In the genomic region with DNA sequence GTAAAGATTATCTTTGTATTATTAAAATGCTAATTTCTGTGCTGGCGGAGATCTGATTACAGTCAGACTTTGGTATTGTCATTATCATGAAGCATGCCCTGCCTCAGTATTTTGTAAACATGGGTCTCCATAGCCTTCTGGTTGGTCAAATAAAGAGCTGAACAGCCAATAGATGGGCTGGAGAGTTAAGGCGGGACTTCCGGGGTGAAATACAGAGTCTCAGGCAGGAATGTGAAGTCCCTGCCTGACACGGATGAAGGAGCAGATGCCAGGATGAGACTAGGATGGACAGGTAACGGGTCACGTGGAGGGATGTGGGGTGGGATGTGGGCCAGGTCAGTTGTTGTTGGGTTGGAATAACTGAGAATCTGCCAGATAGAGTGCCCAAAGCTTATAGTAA, we compare ENCODE assay signal across 8 mouse cellular contexts. TPM values are rescaled to one million over a fixed set of nuclear protein-coding genes. Genes with fewer than 3 reads are reported as not detected.
DNase-seq lines count a peak whose midpoint lies in the region; ATAC-seq lines count a peak whose summit lies in the region.

A gene (plus strand): TSS at position 211 of the 400 bp plus-strand sequence.

- no peak within 1 kb of the TSS for H3K4me3 ChIP-seq in lung, embryonic 16.5 days (ENCODE audit: low read length)
- H3K4me3 ChIP-seq in heart, embryonic 10.5 days = no peak within 1 kb of the TSS
- H3K4me3 ChIP-seq in midbrain, embryonic 15.5 days = no peak within 1 kb of the TSS

- no peak within 1 kb of the TSS for H3K9ac ChIP-seq in lung, embryonic 16.5 days (ENCODE audit: low read length)
- H3K9ac ChIP-seq in midbrain, embryonic 15.5 days = no peak within 1 kb of the TSS

- H3K4me2 ChIP-seq in lung, embryonic 16.5 days (ENCODE audit: low read depth, low read length) = no peak within 1 kb of the TSS
- H3K4me2 ChIP-seq in midbrain, embryonic 15.5 days = no peak within 1 kb of the TSS

- H3K36me3 ChIP-seq in lung, embryonic 16.5 days (ENCODE audit: control insufficient read depth, insufficient read depth, low read length) = peaks cover 18% of the 10 kb centered on the region
- peaks cover 26% of the 10 kb centered on the region for H3K36me3 ChIP-seq in heart, embryonic 10.5 days
- H3K36me3 ChIP-seq in midbrain, embryonic 15.5 days (replicated peaks) = peaks cover 21% of the 10 kb centered on the region; the same call in 1 of the 2 replicates

- H3K9me3 ChIP-seq in lung, embryonic 16.5 days (ENCODE audit: control insufficient read depth, low read length) = no peaks in the 10 kb centered on the region
- H3K9me3 ChIP-seq in heart, embryonic 10.5 days = no peaks in the 10 kb centered on the region
- H3K9me3 ChIP-seq in midbrain, embryonic 15.5 days = no peaks in the 10 kb centered on the region

- no peak for ATAC-seq in lung, embryonic 16.5 days (ENCODE audit: low read depth)
- ATAC-seq in common myeloid progenitor, adult 5-6 weeks (replicated peaks; ENCODE audit: low read depth, poor library complexity, severe bottlenecking) = no peak
- no peak for ATAC-seq in midbrain, embryonic 15.5 days (replicated peaks)

- H3K4me1 ChIP-seq in lung, embryonic 16.5 days (replicated peaks; ENCODE audit: control insufficient read depth, insufficient read depth, low read length) = peaks cover 12% of the 10 kb centered on the region
- H3K4me1 ChIP-seq in heart, embryonic 10.5 days = peaks cover 5% of the 10 kb centered on the region; the same call in 1 of the 2 replicates
- peaks cover 20% of the 10 kb centered on the region for H3K4me1 ChIP-seq in midbrain, embryonic 15.5 days

- H3K27ac ChIP-seq in lung, embryonic 16.5 days (ENCODE audit: low read length) = no peak within 1 kb of the TSS
- no peak within 1 kb of the TSS for H3K27ac ChIP-seq in heart, embryonic 10.5 days
- no peak within 1 kb of the TSS for H3K27ac ChIP-seq in midbrain, embryonic 15.5 days

- 74% methylated on average over 6 of the region's 6 CpGs for WGBS in lung, embryonic 16.5 days
- 78% methylated on average over 6 of the region's 6 CpGs for WGBS in heart, embryonic 10.5 days
- WGBS in midbrain, embryonic 15.5 days = 75% methylated on average over 6 of the region's 6 CpGs

- no peak for DNase-seq in lung, postnatal 14 days
- DNase-seq in heart, embryonic 10.5 days (ENCODE audit: low spot score) = no peak
- DNase-seq in layer of hippocampus, postnatal 25 days (ENCODE audit: extremely low spot score in 1 of 2, low spot score in 1 of 2) = no peak
- DNase-seq in thymus, postnatal 14 days = no peak
- no peak for DNase-seq in ovary, postnatal 10 days (ENCODE audit: low spot score)

- no peaks in the 10 kb centered on the region for H3K27me3 ChIP-seq in lung, embryonic 16.5 days (ENCODE audit: control insufficient read depth, insufficient read depth, low read depth, low read length)
- H3K27me3 ChIP-seq in heart, embryonic 10.5 days (ENCODE audit: insufficient read depth, poor library complexity, severe bottlenecking) = no peaks in the 10 kb centered on the region
- no peaks in the 10 kb centered on the region for H3K27me3 ChIP-seq in midbrain, embryonic 15.5 days (replicated peaks)

RNA-seq across cellular contexts. Expression of the gene that starts here (rescaled TPM):
- polyA plus RNA-seq in lung, embryonic 16.5 days (2015; fragmentation: Nextera tagmentation; extraction: Ambion mirVana) = 72.1 and 80.3 TPM in 2 replicates
- 25.8 and 33.9 TPM in 2 replicates for total RNA-seq in common myeloid progenitor, adult 5-6 weeks (2017)
- 69.3 and 78.3 TPM in 2 replicates for polyA plus RNA-seq in heart, embryonic 10.5 days (2016; fragmentation: Nextera tagmentation; extraction: Ambion mirVana)
- 10 to 100 TPM; 83.3 to 84.7 TPM for total RNA-seq in layer of hippocampus, postnatal 25 days (2021)
- polyA plus RNA-seq in midbrain, embryonic 15.5 days (2015; fragmentation: Nextera tagmentation; extraction: Ambion mirVana) = 107 and 108 TPM in 2 replicates
